14 mouse cellular contexts compared by ENCODE assay signal in the genomic region with DNA sequence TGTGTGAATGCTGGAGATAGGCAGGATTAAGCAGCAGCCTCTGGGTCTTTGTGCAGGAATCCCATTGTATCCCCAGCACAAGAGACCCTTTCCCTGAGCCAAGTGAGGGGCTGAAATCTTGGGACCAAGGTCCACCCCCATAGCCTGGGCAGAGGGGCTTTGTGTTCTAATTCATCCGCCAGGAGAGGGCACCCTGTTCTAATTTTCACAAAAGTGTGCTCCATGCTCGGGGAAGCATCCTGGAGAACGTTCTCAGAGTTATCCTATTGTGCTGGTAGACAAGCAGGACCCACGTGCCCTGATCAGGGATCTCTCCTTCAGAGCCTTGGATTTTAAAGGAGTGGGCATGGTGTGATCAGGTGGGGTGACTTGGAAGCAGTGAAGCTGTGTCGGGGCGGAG.
DNase-seq lines count a peak whose midpoint lies in the region; ATAC-seq and TF ChIP-seq lines count a peak whose summit lies in the region.
"Had no signal": no experiment of that assay in that cellular context is flagged by ENCODE, and none has a peak within 500 bp of the region (broad histone marks: within the 10 kb centered on the region; RNA-seq: fewer than 3 reads in every experiment).

No protein-coding gene starts in this region.

- no peaks in the 10 kb centered on the region for H3K36me3 ChIP-seq in forebrain, embryonic 10.5 days (replicated peaks)
- H3K36me3 ChIP-seq in forebrain, embryonic 11.5 days (ENCODE audit: control insufficient read depth, insufficient read depth, low read length) = no peaks in the 10 kb centered on the region
- H3K36me3 ChIP-seq in midbrain, embryonic 10.5 days = no peaks in the 10 kb centered on the region
- no peaks in the 10 kb centered on the region for H3K36me3 ChIP-seq in midbrain, embryonic 16.5 days (ENCODE audit: control insufficient read depth, insufficient read depth, low read length)
- no peaks in the 10 kb centered on the region for H3K36me3 ChIP-seq in embryonic facial prominence, embryonic 11.5 days (replicated peaks; ENCODE audit: control insufficient read depth, insufficient read depth, low read depth, low read length)
- H3K36me3 ChIP-seq: embryonic facial prominence, embryonic 13.5 days; heart, embryonic 15.5 days; limb, embryonic 13.5 days; neural tube, embryonic 12.5 days had no signal

- H3K9me3 ChIP-seq in forebrain, embryonic 10.5 days = no peaks in the 10 kb centered on the region
- H3K9me3 ChIP-seq in forebrain, embryonic 11.5 days (ENCODE audit: control insufficient read depth, low read length) = no peaks in the 10 kb centered on the region
- no peaks in the 10 kb centered on the region for H3K9me3 ChIP-seq in midbrain, embryonic 10.5 days (replicated peaks)
- H3K9me3 ChIP-seq in midbrain, embryonic 16.5 days (replicated peaks; ENCODE audit: control insufficient read depth, low read length, poor library complexity, severe bottlenecking) = no peaks in the 10 kb centered on the region
- H3K9me3 ChIP-seq in embryonic facial prominence, embryonic 11.5 days (replicated peaks; ENCODE audit: control insufficient read depth, low read length) = no peaks in the 10 kb centered on the region
- H3K9me3 ChIP-seq: embryonic facial prominence, embryonic 13.5 days; heart, embryonic 15.5 days; neural tube, embryonic 12.5 days had no signal

- H3K27me3 ChIP-seq in forebrain, embryonic 10.5 days (ENCODE audit: poor library complexity, severe bottlenecking) = peaks cover 22% of the 10 kb centered on the region
- no peaks in the 10 kb centered on the region for H3K27me3 ChIP-seq in forebrain, embryonic 11.5 days (ENCODE audit: control insufficient read depth, insufficient read depth, low read length)
- peaks cover 24% of the 10 kb centered on the region; the same call in 1 of the 2 replicates for H3K27me3 ChIP-seq in midbrain, embryonic 10.5 days (ENCODE audit: low read depth, poor library complexity, severe bottlenecking)
- H3K27me3 ChIP-seq in midbrain, embryonic 16.5 days (ENCODE audit: control insufficient read depth, insufficient read depth, low read depth, low read length) = no peaks in the 10 kb centered on the region
- no peaks in the 10 kb centered on the region for H3K27me3 ChIP-seq in embryonic facial prominence, embryonic 11.5 days (ENCODE audit: control insufficient read depth, insufficient read depth, low read length)
- H3K27me3 ChIP-seq: neural tube, embryonic 12.5 days had no signal

- no peak overlapping the region for H3K4me2 ChIP-seq in forebrain, embryonic 11.5 days (ENCODE audit: low read depth, low read length, severe bottlenecking)
- no peak overlapping the region for H3K4me2 ChIP-seq in midbrain, embryonic 16.5 days (ENCODE audit: low read length)
- H3K4me2 ChIP-seq in embryonic facial prominence, embryonic 11.5 days (ENCODE audit: low read depth, low read length) = no peak overlapping the region
- H3K4me2 ChIP-seq: embryonic facial prominence, embryonic 13.5 days; heart, embryonic 15.5 days; limb, embryonic 13.5 days; neural tube, embryonic 12.5 days had no signal

- no peak overlapping the region for H3K9ac ChIP-seq in forebrain, embryonic 11.5 days (ENCODE audit: low read length)
- H3K9ac ChIP-seq in midbrain, embryonic 16.5 days (ENCODE audit: low read depth, low read length) = no peak overlapping the region
- H3K9ac ChIP-seq in embryonic facial prominence, embryonic 11.5 days (replicated peaks; ENCODE audit: low read length) = no peak overlapping the region
- H3K9ac ChIP-seq: embryonic facial prominence, embryonic 13.5 days; heart, embryonic 15.5 days; limb, embryonic 13.5 days; neural tube, embryonic 12.5 days had no signal

- DNase-seq in forebrain, embryonic 10.5 days (ENCODE audit: extremely low spot score, low spot score) = no peak
- DNase-seq in forebrain, embryonic 11.5 days (ENCODE audit: low spot score) = no peak
- DNase-seq in midbrain, embryonic 10.5 days (ENCODE audit: low spot score) = peak; percentile 41
- peak; percentile 35 for DNase-seq in embryonic facial prominence, embryonic 11.5 days (ENCODE audit: low spot score)
- DNase-seq in adrenal gland, adult 18-20 months (ENCODE audit: low spot score in 2 of 2) = no peak
- DNase-seq in yolk sac, embryonic 10.5 days (ENCODE audit: low spot score) = no peak
- DNase-seq: gastrocnemius, adult 2 months; kidney, adult 9 months had no signal

- peak overlapping the region; percentile 16; the same call in 1 of the 2 replicates for H3K27ac ChIP-seq in forebrain, embryonic 10.5 days
- H3K27ac ChIP-seq in forebrain, embryonic 11.5 days (ENCODE audit: low read depth, low read length) = no peak overlapping the region
- H3K27ac ChIP-seq in midbrain, embryonic 10.5 days (replicated peaks) = peak overlapping the region; percentile 63
- H3K27ac ChIP-seq in midbrain, embryonic 16.5 days (ENCODE audit: low read length) = no peak overlapping the region
- H3K27ac ChIP-seq in embryonic facial prominence, embryonic 11.5 days (replicated peaks; ENCODE audit: low read depth, low read length) = no peak overlapping the region
- H3K27ac ChIP-seq in olfactory bulb, adult 2 months (ENCODE audit: insufficient read depth, low read depth, low read length) = no peak overlapping the region
- H3K27ac ChIP-seq: embryonic facial prominence, embryonic 13.5 days; gastrocnemius, adult 2 months; heart, embryonic 15.5 days; limb, embryonic 13.5 days; neural tube, embryonic 12.5 days had no signal

- ATAC-seq in forebrain, embryonic 11.5 days (replicated peaks; ENCODE audit: low FRiP score) = no peak
- ATAC-seq in midbrain, embryonic 16.5 days = no peak
- ATAC-seq in embryonic facial prominence, embryonic 11.5 days (replicated peaks; ENCODE audit: insufficient number of reproducible peaks, low FRiP score, low TSS enrichment, low read depth) = no peak

- 43% methylated on average over 6 of the region's 6 CpGs for WGBS in forebrain, embryonic 10.5 days
- WGBS in forebrain, embryonic 11.5 days = 43% methylated on average over 6 of the region's 6 CpGs
- WGBS in midbrain, embryonic 10.5 days = 41% methylated on average over 6 of the region's 6 CpGs
- 41% methylated on average over 6 of the region's 6 CpGs for WGBS in midbrain, embryonic 16.5 days
- WGBS in embryonic facial prominence, embryonic 11.5 days = 51% methylated on average over 6 of the region's 6 CpGs
- 60% methylated on average over 6 of the region's 6 CpGs for WGBS in olfactory bulb, adult 2 months

- no peak overlapping the region for H3K4me3 ChIP-seq in forebrain, embryonic 10.5 days
- no peak overlapping the region for H3K4me3 ChIP-seq in forebrain, embryonic 11.5 days (ENCODE audit: low read depth, low read length)
- no peak overlapping the region for H3K4me3 ChIP-seq in midbrain, embryonic 10.5 days
- no peak overlapping the region for H3K4me3 ChIP-seq in midbrain, embryonic 16.5 days (ENCODE audit: low read depth, low read length)
- H3K4me3 ChIP-seq in embryonic facial prominence, embryonic 11.5 days (ENCODE audit: low read depth, low read length) = no peak overlapping the region
- no peak overlapping the region for H3K4me3 ChIP-seq in olfactory bulb, adult 2 months (ENCODE audit: insufficient read depth, low read depth, low read length)
- H3K4me3 ChIP-seq: embryonic facial prominence, embryonic 13.5 days; gastrocnemius, adult 2 months; heart, embryonic 15.5 days; limb, embryonic 13.5 days; neural tube, embryonic 12.5 days had no signal

- no peak for TF ChIP-seq POLR2A in olfactory bulb, adult 2 months (IDR thresholded peaks at IDR 0.05; ENCODE audit: insufficient read depth, low read depth, low read length)

- peak; percentile 19; the same call in 1 of the 2 replicates for TF ChIP-seq CTCF in olfactory bulb, adult 2 months (IDR thresholded peaks at IDR 0.05; ENCODE audit: insufficient read depth, low read depth, low read length)

- H3K4me1 ChIP-seq in forebrain, embryonic 10.5 days = peaks cover 23% of the 10 kb centered on the region
- no peaks in the 10 kb centered on the region for H3K4me1 ChIP-seq in forebrain, embryonic 11.5 days (replicated peaks; ENCODE audit: control insufficient read depth, insufficient read depth, low read length)
- peaks cover 25% of the 10 kb centered on the region for H3K4me1 ChIP-seq in midbrain, embryonic 10.5 days
- peaks cover 6% of the 10 kb centered on the region; the same call in 1 of the 2 replicates for H3K4me1 ChIP-seq in midbrain, embryonic 16.5 days (ENCODE audit: control insufficient read depth, insufficient read depth, low read length)
- H3K4me1 ChIP-seq in embryonic facial prominence, embryonic 11.5 days (ENCODE audit: control insufficient read depth, insufficient read depth, low read length) = no peaks in the 10 kb centered on the region
- H3K4me1 ChIP-seq in olfactory bulb, adult 2 months (ENCODE audit: control insufficient read depth, insufficient read depth, low read length) = peaks cover 11% of the 10 kb centered on the region
- H3K4me1 ChIP-seq: embryonic facial prominence, embryonic 13.5 days; limb, embryonic 13.5 days had no signal

Comparison
In these comparisons a context has a peak if more than half of its experiments do, and no peak if none do; other contexts are left out.
1. H3K27ac ChIP-seq: peak in forebrain, embryonic 10.5 days (single experiment) and midbrain, embryonic 10.5 days (single experiment); none in forebrain, embryonic 11.5 days (single experiment), midbrain, embryonic 16.5 days (single experiment), embryonic facial prominence, embryonic 11.5 days (single experiment) and olfactory bulb, adult 2 months (single experiment).
2. DNase-seq: peak in midbrain, embryonic 10.5 days (single experiment) and embryonic facial prominence, embryonic 11.5 days (single experiment); none in forebrain, embryonic 10.5 days (single experiment), forebrain, embryonic 11.5 days (single experiment), adrenal gland, adult 18-20 months (0 of 2) and yolk sac, embryonic 10.5 days (single experiment).